Mouse (Mus musculus): ENCODE results near the gene Adgrb3. TPM values are rescaled to one million over a fixed set of nuclear protein-coding genes. Genes with fewer than 3 reads are reported as not detected.

Adgrb3 gene
- polyA plus RNA-seq, 1 experiment from 2014 or later = 0.62 TPM

GRCm38 (mm10) chr1:25462612-25463011, 366.9 kb downstream of the Adgrb3 start:
- Histone ChIP-seq H3K9me3 (ENCODE audit: control insufficient read depth, low read length) (no peaks in the 10 kb centered on the region), H3K9ac (ENCODE audit: low read depth, low read length) (no peak overlapping the region), H3K27ac (ENCODE audit: low read depth, low read length) (no peak overlapping the region), H3K36me3 (ENCODE audit: control insufficient read depth, insufficient read depth, low read length) (no peaks in the 10 kb centered on the region), H3K4me1 (ENCODE audit: control insufficient read depth, insufficient read depth, low read length) (no peaks in the 10 kb centered on the region), H3K4me3 (ENCODE audit: low read length) (no peak overlapping the region), H3K4me2 (replicated peaks; ENCODE audit: low read depth, low read length) (no peak overlapping the region), H3K27me3 (ENCODE audit: control insufficient read depth, insufficient read depth, low read length) (no peaks in the 10 kb centered on the region)
- 61% methylated on average over 1 of the region's 1 CpGs for WGBS
- no peak for ATAC-seq (ENCODE audit: low FRiP score, low TSS enrichment)

DNA sequence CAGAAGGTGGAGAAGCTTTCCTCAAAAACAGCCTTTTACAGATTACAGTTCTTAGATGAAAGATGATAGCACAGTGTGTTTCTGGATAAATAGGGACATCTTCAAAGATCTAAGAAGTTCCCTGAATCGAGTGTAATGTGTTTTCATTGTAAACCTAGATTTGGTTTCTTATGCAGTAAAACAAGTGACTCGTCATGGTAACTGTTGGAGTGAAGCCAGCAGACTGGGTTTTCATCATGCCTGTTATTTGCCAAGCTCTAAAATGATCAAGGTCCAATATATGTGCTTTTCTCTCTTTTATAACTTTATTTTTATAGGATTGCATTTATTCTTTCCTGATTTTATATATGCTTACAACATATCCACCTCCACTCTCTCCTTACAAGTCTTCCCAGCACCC, 394.0 kb downstream of the Adgrb3 start:
- H3K9me3 ChIP-seq (ENCODE audit: control insufficient read depth, low read length) = no peaks in the 10 kb centered on the region
- H3K27me3 ChIP-seq (ENCODE audit: control insufficient read depth, insufficient read depth, low read length) = no peaks in the 10 kb centered on the region
- no peaks in the 10 kb centered on the region for H3K4me1 ChIP-seq (ENCODE audit: control insufficient read depth, insufficient read depth, low read length)
- no peak overlapping the region for H3K9ac ChIP-seq (ENCODE audit: low read depth, low read length)
- no peak overlapping the region for H3K4me2 ChIP-seq (replicated peaks; ENCODE audit: low read depth, low read length)
- H3K36me3 ChIP-seq (ENCODE audit: control insufficient read depth, insufficient read depth, low read length) = no peaks in the 10 kb centered on the region
- no peak for ATAC-seq (ENCODE audit: low FRiP score, low TSS enrichment)
- no peak overlapping the region for H3K4me3 ChIP-seq (ENCODE audit: low read length)
- no peak overlapping the region for H3K27ac ChIP-seq (ENCODE audit: low read depth, low read length)
- 27% methylated on average over 2 of the region's 2 CpGs for WGBS

GRCm38 (mm10) chr1:25430219-25430862, 399.2 kb downstream of the Adgrb3 start:
- H3K4me1 ChIP-seq (ENCODE audit: control insufficient read depth, insufficient read depth, low read length) = no peaks in the 10 kb centered on the region
- no peak overlapping the region for H3K27ac ChIP-seq (ENCODE audit: low read depth, low read length)
- no peak overlapping the region for H3K4me3 ChIP-seq (ENCODE audit: low read length)
- no peaks in the 10 kb centered on the region for H3K9me3 ChIP-seq (ENCODE audit: control insufficient read depth, low read length)
- H3K4me2 ChIP-seq (replicated peaks; ENCODE audit: low read depth, low read length) = peak overlapping the region; percentile 15; the same call in 1 of the 2 replicates
- no peaks in the 10 kb centered on the region for H3K27me3 ChIP-seq (ENCODE audit: control insufficient read depth, insufficient read depth, low read length)
- 62% methylated on average over 16 of the region's 16 CpGs for WGBS
- no peaks in the 10 kb centered on the region for H3K36me3 ChIP-seq (ENCODE audit: control insufficient read depth, insufficient read depth, low read length)
- no peak overlapping the region for H3K9ac ChIP-seq (ENCODE audit: low read depth, low read length)
- ATAC-seq (ENCODE audit: low FRiP score, low TSS enrichment) = no peak

GRCm38 (mm10) chr1:25420701-25421100, 408.8 kb downstream of the Adgrb3 start:
- 88% methylated on average over 2 of the region's 2 CpGs for WGBS
- Histone ChIP-seq H3K4me3 (ENCODE audit: low read length) (no peak overlapping the region), H3K9me3 (ENCODE audit: control insufficient read depth, low read length) (no peaks in the 10 kb centered on the region), H3K27ac (ENCODE audit: low read depth, low read length) (no peak overlapping the region), H3K4me1 (ENCODE audit: control insufficient read depth, insufficient read depth, low read length) (no peaks in the 10 kb centered on the region), H3K4me2 (replicated peaks; ENCODE audit: low read depth, low read length) (no peak overlapping the region), H3K27me3 (ENCODE audit: control insufficient read depth, insufficient read depth, low read length) (no peaks in the 10 kb centered on the region), H3K9ac (ENCODE audit: low read depth, low read length) (no peak overlapping the region), H3K36me3 (ENCODE audit: control insufficient read depth, insufficient read depth, low read length) (no peaks in the 10 kb centered on the region)
- no peak for ATAC-seq (ENCODE audit: low FRiP score, low TSS enrichment)

GRCm38 (mm10) chr1:25419378-25419777, 410.1 kb downstream of the Adgrb3 start:
- Histone ChIP-seq H3K4me1 (ENCODE audit: control insufficient read depth, insufficient read depth, low read length) (no peaks in the 10 kb centered on the region), H3K27me3 (ENCODE audit: control insufficient read depth, insufficient read depth, low read length) (no peaks in the 10 kb centered on the region), H3K4me3 (ENCODE audit: low read length) (no peak overlapping the region), H3K9ac (ENCODE audit: low read depth, low read length) (no peak overlapping the region), H3K36me3 (ENCODE audit: control insufficient read depth, insufficient read depth, low read length) (no peaks in the 10 kb centered on the region), H3K9me3 (ENCODE audit: control insufficient read depth, low read length) (no peaks in the 10 kb centered on the region), H3K27ac (ENCODE audit: low read depth, low read length) (no peak overlapping the region), H3K4me2 (replicated peaks; ENCODE audit: low read depth, low read length) (no peak overlapping the region)
- no peak for ATAC-seq (ENCODE audit: low FRiP score, low TSS enrichment)

GRCm38 (mm10) chr1:25415084-25415483, 414.4 kb downstream of the Adgrb3 start:
- Histone ChIP-seq H3K27ac (ENCODE audit: low read depth, low read length) (no peak overlapping the region), H3K36me3 (ENCODE audit: control insufficient read depth, insufficient read depth, low read length) (no peaks in the 10 kb centered on the region), H3K9me3 (ENCODE audit: control insufficient read depth, low read length) (no peaks in the 10 kb centered on the region), H3K4me1 (ENCODE audit: control insufficient read depth, insufficient read depth, low read length) (no peaks in the 10 kb centered on the region), H3K4me2 (replicated peaks; ENCODE audit: low read depth, low read length) (no peak overlapping the region), H3K9ac (ENCODE audit: low read depth, low read length) (no peak overlapping the region), H3K27me3 (ENCODE audit: control insufficient read depth, insufficient read depth, low read length) (no peaks in the 10 kb centered on the region), H3K4me3 (ENCODE audit: low read length) (no peak overlapping the region)
- no peak for ATAC-seq (ENCODE audit: low FRiP score, low TSS enrichment)
- WGBS = 76% methylated on average over 2 of the region's 2 CpGs

DNA sequence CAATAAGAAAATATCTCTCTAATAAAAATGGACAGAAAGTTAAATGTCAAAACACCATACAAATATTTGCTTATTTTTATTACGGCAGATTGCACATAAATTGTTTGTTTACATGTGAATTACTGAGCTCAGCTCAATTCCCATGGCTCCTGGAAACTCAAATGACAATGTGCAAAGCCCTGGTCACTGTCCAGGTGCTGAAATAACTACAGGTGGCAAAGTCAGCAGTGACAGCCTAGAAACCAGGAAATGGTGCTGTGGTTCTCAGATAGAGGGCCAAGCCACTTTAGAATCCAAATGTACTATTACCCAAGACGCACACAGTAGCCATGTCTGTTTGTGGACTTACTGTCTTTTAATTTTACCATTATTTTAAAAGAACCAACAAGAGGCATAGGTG, 465.3 kb downstream of the Adgrb3 start:
- WGBS = 92% methylated on average over 2 of the region's 2 CpGs
- H3K36me3 ChIP-seq (ENCODE audit: control insufficient read depth, insufficient read depth, low read length) = no peaks in the 10 kb centered on the region
- no peak overlapping the region for H3K27ac ChIP-seq (ENCODE audit: low read depth, low read length)
- no peak overlapping the region for H3K4me3 ChIP-seq (ENCODE audit: low read length)
- ATAC-seq (ENCODE audit: low FRiP score, low TSS enrichment) = no peak
- no peaks in the 10 kb centered on the region for H3K9me3 ChIP-seq (ENCODE audit: control insufficient read depth, low read length)
- no peaks in the 10 kb centered on the region for H3K4me1 ChIP-seq (ENCODE audit: control insufficient read depth, insufficient read depth, low read length)
- no peak overlapping the region for H3K4me2 ChIP-seq (replicated peaks; ENCODE audit: low read depth, low read length)
- no peaks in the 10 kb centered on the region for H3K27me3 ChIP-seq (ENCODE audit: control insufficient read depth, insufficient read depth, low read length)
- H3K9ac ChIP-seq (ENCODE audit: low read depth, low read length) = no peak overlapping the region

DNA sequence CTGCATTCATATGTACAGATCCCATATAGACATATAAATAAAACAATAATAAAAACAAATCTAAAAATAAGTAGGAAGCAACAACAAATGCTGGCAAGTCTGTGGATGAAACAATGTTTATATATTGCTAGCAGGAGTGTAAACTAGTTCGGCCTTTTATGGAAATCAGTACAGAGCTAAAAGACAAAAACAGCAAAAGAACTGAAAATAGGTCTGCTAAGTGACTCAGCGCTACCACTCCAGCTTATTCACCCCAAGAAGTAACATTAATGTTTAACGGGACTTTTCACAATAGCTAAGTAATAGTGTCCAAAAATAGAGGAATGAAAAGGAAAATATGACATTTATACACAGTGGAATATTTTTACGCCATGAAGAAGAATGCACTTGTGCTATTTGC, 471.0 kb downstream of the Adgrb3 start:
- WGBS = 90% methylated on average over 4 of the region's 4 CpGs
- ATAC-seq (ENCODE audit: low FRiP score, low TSS enrichment) = no peak
- Histone ChIP-seq H3K9ac (ENCODE audit: low read depth, low read length) (no peak overlapping the region), H3K4me3 (ENCODE audit: low read length) (no peak overlapping the region), H3K4me2 (replicated peaks; ENCODE audit: low read depth, low read length) (no peak overlapping the region), H3K9me3 (ENCODE audit: control insufficient read depth, low read length) (no peaks in the 10 kb centered on the region), H3K27ac (ENCODE audit: low read depth, low read length) (no peak overlapping the region), H3K27me3 (ENCODE audit: control insufficient read depth, insufficient read depth, low read length) (no peaks in the 10 kb centered on the region), H3K4me1 (ENCODE audit: control insufficient read depth, insufficient read depth, low read length) (no peaks in the 10 kb centered on the region), H3K36me3 (ENCODE audit: control insufficient read depth, insufficient read depth, low read length) (no peaks in the 10 kb centered on the region)

DNA sequence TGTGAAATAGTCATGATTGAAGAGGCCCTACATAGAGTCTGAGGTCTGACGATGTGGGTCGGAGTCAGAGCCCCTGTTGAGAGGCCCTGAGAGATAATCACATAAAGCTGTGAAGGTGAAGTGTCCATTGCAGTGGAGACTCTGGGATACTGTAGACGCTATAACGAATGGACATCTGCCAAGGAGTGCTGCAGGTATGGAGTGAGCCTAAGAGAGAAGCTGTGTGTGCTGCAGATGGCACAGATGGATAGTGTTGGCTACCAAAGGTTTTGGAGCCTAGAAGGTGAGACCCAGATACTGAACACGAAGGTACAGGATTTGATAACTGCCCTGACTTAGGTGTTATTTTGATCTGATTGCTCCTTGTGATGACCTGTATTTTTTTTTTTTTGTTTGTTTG, 474.0 kb downstream of the Adgrb3 start:
- Histone ChIP-seq H3K9ac (ENCODE audit: low read depth, low read length) (no peak overlapping the region), H3K27me3 (ENCODE audit: control insufficient read depth, insufficient read depth, low read length) (no peaks in the 10 kb centered on the region), H3K36me3 (ENCODE audit: control insufficient read depth, insufficient read depth, low read length) (no peaks in the 10 kb centered on the region), H3K4me2 (replicated peaks; ENCODE audit: low read depth, low read length) (no peak overlapping the region), H3K4me1 (ENCODE audit: control insufficient read depth, insufficient read depth, low read length) (no peaks in the 10 kb centered on the region), H3K27ac (ENCODE audit: low read depth, low read length) (no peak overlapping the region), H3K4me3 (ENCODE audit: low read length) (no peak overlapping the region), H3K9me3 (ENCODE audit: control insufficient read depth, low read length) (no peaks in the 10 kb centered on the region)
- WGBS = 87% methylated on average over 5 of the region's 5 CpGs
- ATAC-seq (ENCODE audit: low FRiP score, low TSS enrichment) = no peak

Data from kidney, embryonic 14.5 days (tissue).